22 mouse cellular contexts compared by ENCODE assay signal in the genomic region with DNA sequence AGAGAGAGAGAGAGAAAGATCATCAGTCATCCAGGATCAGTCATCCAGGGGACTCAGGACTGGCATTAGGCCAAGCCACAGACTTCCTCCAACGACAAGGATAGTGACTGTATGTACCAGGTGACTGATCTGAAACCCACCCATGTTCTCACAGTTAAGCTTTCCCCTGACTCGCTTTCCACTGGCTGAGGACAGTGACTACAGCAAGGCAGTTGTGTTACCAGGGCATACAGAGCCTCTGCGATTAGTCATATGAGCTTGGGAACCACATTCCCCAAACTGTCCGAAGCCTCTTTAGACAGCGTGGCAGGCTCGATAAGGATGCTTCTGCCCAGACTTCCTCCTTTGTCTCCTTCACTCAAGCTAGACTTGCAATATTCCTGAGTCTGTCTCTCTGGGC. TPM values are rescaled to one million over a fixed set of nuclear protein-coding genes. Genes with fewer than 3 reads are reported as not detected.
A peak's percentile ranks its signal among the peaks of the same experiment; 100 is the strongest.
DNase-seq lines count a peak whose midpoint lies in the region; ATAC-seq and TF ChIP-seq lines count a peak whose summit lies in the region.
"Had no signal": no experiment of that assay in that cellular context is flagged by ENCODE, and none has a peak within 500 bp of the region (broad histone marks: within the 10 kb centered on the region; RNA-seq: fewer than 3 reads in every experiment).

No protein-coding gene starts in this region.

- H3K9me3 ChIP-seq in kidney, embryonic 16.5 days (ENCODE audit: low read length), result no peaks in the 10 kb centered on the region
- H3K9me3 ChIP-seq: embryonic facial prominence, embryonic 13.5 days; forebrain, embryonic 15.5 days; heart, embryonic 13.5 days; liver, embryonic 13.5 days; lung, embryonic 15.5 days had no signal

- H3ac ChIP-seq in myocyte (ENCODE audit: control insufficient read depth, insufficient read length), result no peak overlapping the region

- no peaks in the 10 kb centered on the region for H3K4me1 ChIP-seq in kidney, embryonic 16.5 days (ENCODE audit: insufficient read depth, low read length)
- H3K4me1 ChIP-seq: embryonic facial prominence, embryonic 13.5 days; forebrain, embryonic 15.5 days; heart, embryonic 13.5 days; liver, embryonic 13.5 days; lung, embryonic 15.5 days had no signal

- no peak overlapping the region for H3K4me3 ChIP-seq in myocyte
- no peak overlapping the region for H3K4me3 ChIP-seq in kidney, embryonic 16.5 days (ENCODE audit: low read length)
- H3K4me3 ChIP-seq: embryonic facial prominence, embryonic 13.5 days; forebrain, embryonic 15.5 days; heart, embryonic 13.5 days; left cerebral cortex, adult 2 months; liver, embryonic 13.5 days; lung, embryonic 15.5 days had no signal

- H3K27ac ChIP-seq in kidney, embryonic 16.5 days (ENCODE audit: low read length), result no peak overlapping the region
- H3K27ac ChIP-seq: embryonic facial prominence, embryonic 13.5 days; forebrain, embryonic 15.5 days; heart, embryonic 13.5 days; hindbrain, embryonic 14.5 days; left cerebral cortex, adult 2 months; liver, embryonic 13.5 days; lung, embryonic 15.5 days had no signal

- peak; percentile 74 for DNase-seq in heart, adult 11 months
- no peak for DNase-seq in heart, adult 18-20 months
- no peak for DNase-seq in ovary, postnatal 36 days (ENCODE audit: low spot score)
- no peak for DNase-seq in embryo, embryonic 11 days
- DNase-seq: cerebellum, adult 8-10 months; kidney, postnatal 4 days; layer of hippocampus, adult 9-11 months; liver, embryonic 13.5 days; right cerebral cortex, adult 18-20 months; thymus, postnatal 4 days had no signal

- peak overlapping the region; percentile 63 for H3K4me2 ChIP-seq in myocyte (ENCODE audit: low read depth)
- H3K4me2 ChIP-seq in kidney, embryonic 16.5 days (replicated peaks; ENCODE audit: low read depth, low read length), result no peak overlapping the region
- H3K4me2 ChIP-seq: embryonic facial prominence, embryonic 13.5 days; forebrain, embryonic 15.5 days; heart, embryonic 13.5 days; hindbrain, embryonic 14.5 days; lung, embryonic 15.5 days had no signal

- no peak overlapping the region for H3K9ac ChIP-seq in kidney, embryonic 16.5 days (replicated peaks; ENCODE audit: low read length)
- H3K9ac ChIP-seq: embryonic facial prominence, embryonic 13.5 days; forebrain, embryonic 15.5 days; heart, embryonic 13.5 days; hindbrain, embryonic 14.5 days; liver, embryonic 13.5 days; lung, embryonic 15.5 days had no signal

- peak; percentile 35 for ATAC-seq in CD4-positive, CD25-positive, alpha-beta regulatory T cell, adult 4 months
- peak; percentile 93 for ATAC-seq in common myeloid progenitor, adult 5-6 weeks (replicated peaks; ENCODE audit: low read depth, poor library complexity, severe bottlenecking)
- ATAC-seq in kidney, embryonic 16.5 days (ENCODE audit: low FRiP score, low TSS enrichment), result no peak
- ATAC-seq: forebrain, embryonic 15.5 days; intestine, embryonic 16.5 days; midbrain, embryonic 16.5 days had no signal

- no peak for TF ChIP-seq POLR2A in myocyte (IDR thresholded peaks at IDR 0.05; ENCODE audit: insufficient read length, low read depth)

- no peaks in the 10 kb centered on the region for H3K79me2 ChIP-seq in myocyte (ENCODE audit: control insufficient read depth, insufficient read depth)

- H3K36me3 ChIP-seq in myocyte (ENCODE audit: control insufficient read depth, insufficient read depth), result no peaks in the 10 kb centered on the region
- H3K36me3 ChIP-seq in kidney, embryonic 16.5 days (ENCODE audit: insufficient read depth, low read length), result no peaks in the 10 kb centered on the region
- H3K36me3 ChIP-seq: embryonic facial prominence, embryonic 13.5 days; forebrain, embryonic 15.5 days; heart, embryonic 13.5 days; liver, embryonic 13.5 days; lung, embryonic 15.5 days had no signal

- WGBS in kidney, embryonic 16.5 days, result 77% methylated on average over 6 of the region's 6 CpGs

- no peaks in the 10 kb centered on the region for H3K27me3 ChIP-seq in myocyte (ENCODE audit: control insufficient read depth, insufficient read depth, insufficient read length)
- H3K27me3 ChIP-seq in kidney, embryonic 16.5 days (ENCODE audit: insufficient read depth, low read length), result no peaks in the 10 kb centered on the region
- H3K27me3 ChIP-seq: embryonic facial prominence, embryonic 13.5 days; forebrain, embryonic 15.5 days; heart, embryonic 13.5 days; liver, embryonic 13.5 days; lung, embryonic 15.5 days had no signal

TF ChIP-seq in myocyte, 11 proteins besides CTCF, POLR2A, EP300 and RAD21:
- TF ChIP-seq POLR2AphosphoS2 (IDR thresholded peaks at IDR 0.05; ENCODE audit: insufficient read length, low read depth) (no peak), MYOD1 (IDR thresholded peaks at IDR 0.05; ENCODE audit: control insufficient read depth in 1 of 3, insufficient read length in 2 of 3, low read depth in 2 of 3) (no peak), REST (IDR thresholded peaks at IDR 0.05; ENCODE audit: insufficient read depth, insufficient read length) (no peak), CEBPB (IDR thresholded peaks at IDR 0.05; ENCODE audit: insufficient read depth, poor library complexity, severe bottlenecking) (no peak), TCF12 (IDR thresholded peaks at IDR 0.05; ENCODE audit: insufficient read depth, poor library complexity, severe bottlenecking) (no peak), TCF3 (IDR thresholded peaks at IDR 0.05; ENCODE audit: insufficient read length, low read depth) (no peak)
TF ChIP-seq in myocyte: peak in this region for 0.

RNA-seq across cellular contexts. Expression of gene Klf4, which starts 43.7 kb away (rescaled TPM):
- 10 to 100 TPM; 40.8 to 43.4 TPM for total RNA-seq in heart, adult 18-20 months (2021)
- under 1 TPM; 0.69 to 0.90 TPM for polyA plus RNA-seq in CD4-positive, CD25-positive, alpha-beta regulatory T cell, adult 4 months (2017; shearing (Covaris generic))
- 2.1 and 5.5 TPM in 2 replicates for total RNA-seq in common myeloid progenitor, adult 5-6 weeks (2017)
- 84.3 TPM for polyA plus RNA-seq in myocyte (2012; fragmentation: generic; extraction: Trizol)
- polyA plus RNA-seq in kidney, embryonic 16.5 days (2015; fragmentation: Nextera tagmentation; extraction: Ambion mirVana), result 3.3 and 3.8 TPM in 2 replicates

Comparison
In these comparisons a context has a peak if more than half of its experiments do, and no peak if none do; other contexts are left out.
1. RNA of gene Klf4, which starts 43.7 kb away (polyA plus RNA-seq): 84.3 TPM in myocyte (single experiment); 3.3 to 3.8 TPM in kidney, embryonic 16.5 days and 0.69 to 0.90 TPM in CD4-positive, CD25-positive, alpha-beta regulatory T cell, adult 4 months; every median in the first group is over 10 times any median in the second.